Mouse (Mus musculus): ENCODE results near the gene Cox15. TPM values are rescaled to one million over a fixed set of nuclear protein-coding genes. Genes with fewer than 3 reads are reported as not detected.

The Cox15 gene
- 14.8 TPM for polyA plus RNA-seq (2014; fragmentation: Illumina TruSeq; extraction: RNeasy Lipid Tissue Mini Kit (QIAGEN cat#74804); ENCODE audit: low read depth, low replicate concordance)

GRCm38 (mm10) chr19:43752489-43753225 lies at the start of gene Cox15, which contains the start of gene Cutc:
Cox15 (minus strand) TSS chr19:43753000.
Cutc (plus strand) TSS chr19:43752996.

DNA sequence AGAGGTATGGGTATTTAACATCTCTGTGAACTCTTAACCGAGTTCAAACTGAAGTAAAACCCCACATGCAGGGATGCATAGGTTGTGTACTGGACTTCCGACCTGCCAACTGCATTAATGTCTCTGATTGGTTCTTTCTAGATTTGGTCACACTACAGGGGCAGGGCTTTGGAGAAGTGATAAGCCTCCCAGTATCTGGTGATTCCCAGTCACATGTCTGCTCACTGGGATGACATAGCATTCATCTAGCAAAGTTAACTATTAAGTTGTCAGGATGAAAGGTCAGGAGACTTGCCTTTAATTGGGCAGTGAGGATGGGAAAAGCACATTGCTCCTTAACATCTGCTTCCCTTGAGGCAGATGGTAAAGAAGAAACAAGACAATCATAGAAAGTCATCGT lies 29.2 kb upstream of the Cox15 start, which contains the start of gene Abcc2:
Abcc2 (plus strand) TSS at position 213 of the 400 bp plus-strand sequence.

GRCm38 (mm10) chr19:43689419-43690246 lies 63.2 kb downstream of the Cox15 start, which contains the start of gene Entpd7:
Entpd7 (plus strand) TSS chr19:43689672.

Other genes with a start within 250 kb of the Cox15 start
- gene Got1, start 228.4 kb downstream of the Cox15 start, polyA plus RNA-seq (2014; fragmentation: Illumina TruSeq; extraction: RNeasy Lipid Tissue Mini Kit (QIAGEN cat#74804); ENCODE audit: low read depth, low replicate concordance): 60.2 TPM
- not detected for gene Nkx2-3, start 140.7 kb downstream of the Cox15 start, polyA plus RNA-seq (2014; fragmentation: Illumina TruSeq; extraction: RNeasy Lipid Tissue Mini Kit (QIAGEN cat#74804); ENCODE audit: low read depth, low replicate concordance)
- gene Slc25a28, start 78.1 kb downstream of the Cox15 start, polyA plus RNA-seq (2014; fragmentation: Illumina TruSeq; extraction: RNeasy Lipid Tissue Mini Kit (QIAGEN cat#74804); ENCODE audit: low read depth, low replicate concordance): 2.8 TPM
- gene Entpd7, start 63.3 kb downstream of the Cox15 start, polyA plus RNA-seq (2014; fragmentation: Illumina TruSeq; extraction: RNeasy Lipid Tissue Mini Kit (QIAGEN cat#74804); ENCODE audit: low read depth, low replicate concordance): 0.95 TPM
- gene Cutc, start within 50 bp of the Cox15 start, polyA plus RNA-seq (2014; fragmentation: Illumina TruSeq; extraction: RNeasy Lipid Tissue Mini Kit (QIAGEN cat#74804); ENCODE audit: low read depth, low replicate concordance): 38.4 TPM
- 505 TPM for gene Abcc2, start 29.2 kb upstream of the Cox15 start, polyA plus RNA-seq (2014; fragmentation: Illumina TruSeq; extraction: RNeasy Lipid Tissue Mini Kit (QIAGEN cat#74804); ENCODE audit: low read depth, low replicate concordance)
- 7.6 TPM for gene Dnmbp, start 187.2 kb upstream of the Cox15 start, polyA plus RNA-seq (2014; fragmentation: Illumina TruSeq; extraction: RNeasy Lipid Tissue Mini Kit (QIAGEN cat#74804); ENCODE audit: low read depth, low replicate concordance)
- 20.6 TPM for gene Cpn1, start 233.6 kb upstream of the Cox15 start, polyA plus RNA-seq (2014; fragmentation: Illumina TruSeq; extraction: RNeasy Lipid Tissue Mini Kit (QIAGEN cat#74804); ENCODE audit: low read depth, low replicate concordance)